Mouse (Mus musculus) erythroid progenitor cell, adult 5-6 weeks (primary cell): ENCODE results near the gene Hecw2. TPM values are rescaled to one million over a fixed set of nuclear protein-coding genes. Genes with fewer than 3 reads are reported as not detected.

Experiments
- ATAC-seq: replicated peaks from 2 replicates; pipeline ENCODE4 v1.8.0; 2016; ENCODE audit warnings: moderate number of reproducible peaks, mild to moderate bottlenecking, moderate TSS enrichment, inconsistent platforms; ENCODE audit not compliant: poor library complexity, low FRiP score, severe bottlenecking
- total RNA-seq, 2 experiments: library from RNA; stranded (forward) in 1 of 2; stranded (reverse) in 1 of 2; fragments of 150-400 nt in 1 of 2; fragments of 186-747, 209-891 nt in 1 of 2; gene quantifications; 2 replicates each; pipeline versions ENCODE4 v1.2.3 to v1.2.4; 2015 to 2017; ENCODE audit warnings: low replicate concordance in 2 of 2

Hecw2 gene
- total RNA-seq, 2 experiments from 2014 or later: not detected

- no peak for ATAC-seq
Observed at GRCm38 (mm10) chr1:54003288-54003687, 191.7 kb downstream of the Hecw2 start.

GRCm38 (mm10) chr1:54002077-54002476 lies 192.9 kb downstream of the Hecw2 start:
- ATAC-seq: no peak

GRCm38 (mm10) chr1:53997239-53997638 lies 197.7 kb downstream of the Hecw2 start:
- no peak for ATAC-seq

- ATAC-seq: no peak
Observed at GRCm38 (mm10) chr1:53986185-53986892, 208.6 kb downstream of the Hecw2 start.

- ATAC-seq: no peak
Observed at GRCm38 (mm10) chr1:53978514-53978831, 216.5 kb downstream of the Hecw2 start.

- ATAC-seq: no peak
Observed at GRCm38 (mm10) chr1:53977806-53978513, 217.0 kb downstream of the Hecw2 start.

- ATAC-seq: no peak
Observed at GRCm38 (mm10) chr1:53976721-53977120, 218.2 kb downstream of the Hecw2 start.

GRCm38 (mm10) chr1:53976100-53976499 lies 218.9 kb downstream of the Hecw2 start:
- no peak for ATAC-seq

- ATAC-seq: no peak
Observed at GRCm38 (mm10) chr1:53974941-53975340, 220.0 kb downstream of the Hecw2 start.

GRCm38 (mm10) chr1:53970326-53970977 lies 224.5 kb downstream of the Hecw2 start:
- no peak for ATAC-seq

GRCm38 (mm10) chr1:53952395-53952794 lies 242.6 kb downstream of the Hecw2 start:
- no peak for ATAC-seq

- ATAC-seq: no peak
Observed at GRCm38 (mm10) chr1:53945815-53946214, 249.2 kb downstream of the Hecw2 start.

GRCm38 (mm10) chr1:53942468-53942867 lies 252.5 kb downstream of the Hecw2 start:
- no peak for ATAC-seq

GRCm38 (mm10) chr1:53941528-53941927 lies 253.4 kb downstream of the Hecw2 start:
- ATAC-seq: no peak

- ATAC-seq: no peak
Observed at GRCm38 (mm10) chr1:53940268-53941017, 254.5 kb downstream of the Hecw2 start.

GRCm38 (mm10) chr1:53939291-53939690 lies 255.7 kb downstream of the Hecw2 start:
- no peak for ATAC-seq

- no peak for ATAC-seq
Observed at GRCm38 (mm10) chr1:53933308-53933707, 261.7 kb downstream of the Hecw2 start.

GRCm38 (mm10) chr1:53931314-53931713 lies 263.7 kb downstream of the Hecw2 start:
- no peak for ATAC-seq

GRCm38 (mm10) chr1:53927605-53928004 lies 267.4 kb downstream of the Hecw2 start:
- no peak for ATAC-seq

- no peak; the same call in 1 of the 2 replicates for ATAC-seq
Observed at GRCm38 (mm10) chr1:53925149-53925901, 269.6 kb downstream of the Hecw2 start.
